In the genomic region with DNA sequence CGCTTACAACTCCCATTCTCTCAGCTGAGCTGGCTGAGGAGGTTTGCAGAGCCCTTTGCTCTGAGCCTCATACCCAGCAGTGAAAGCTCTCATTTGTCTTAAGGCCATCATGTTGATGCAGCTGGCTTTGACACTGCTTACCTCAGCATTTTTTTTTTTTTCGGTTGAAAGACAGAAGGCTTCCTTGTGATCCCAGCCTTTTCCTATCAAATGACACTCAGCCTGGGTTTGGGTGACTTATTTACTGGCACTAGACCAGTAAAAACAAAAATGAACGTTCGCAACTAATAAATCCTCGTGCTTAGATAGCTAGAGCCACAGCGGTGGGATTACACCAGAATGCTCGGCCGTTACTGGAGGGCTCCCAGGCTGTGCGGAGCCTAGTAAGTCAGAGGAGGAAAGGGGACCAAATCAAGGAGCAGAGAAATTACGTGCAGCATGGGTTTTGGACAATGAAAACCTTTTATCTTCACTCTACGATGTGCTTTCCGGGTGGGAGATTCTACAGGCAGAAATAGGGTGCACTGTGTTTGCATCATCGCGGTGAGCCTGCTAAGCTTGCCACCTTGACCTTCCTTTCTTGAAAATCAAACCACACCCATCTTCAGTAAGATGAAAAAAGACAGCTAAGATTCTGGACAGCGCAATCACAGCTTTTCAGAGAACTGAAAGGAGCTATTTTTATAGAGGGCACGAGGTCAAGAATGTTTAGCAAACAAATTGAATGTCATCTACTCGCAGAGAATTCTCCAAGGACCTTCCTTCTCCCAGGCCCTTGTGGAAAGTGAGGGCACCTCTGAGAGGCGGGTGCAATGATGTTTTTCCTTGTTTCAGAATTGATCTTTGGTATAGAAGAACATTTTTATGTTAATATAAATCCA, we compare ENCODE assay signal across 8 mouse cellular contexts.
DNase-seq lines count a peak whose midpoint lies in the region; ATAC-seq lines count a peak whose summit lies in the region.

No protein-coding gene starts in this region.

- peak; percentile 11 for DNase-seq in layer of hippocampus, adult 11-12 months (ENCODE audit: low spot score)
- no peak for DNase-seq in layer of hippocampus, adult 9-10 months (ENCODE audit: low spot score)
- DNase-seq in spleen, postnatal 10 days (ENCODE audit: low spot score in 2 of 2): no peak
- DNase-seq in urinary bladder, postnatal 25 days (ENCODE audit: low spot score): no peak

- peak overlapping the region; percentile 80 for H3K27ac ChIP-seq in forebrain, embryonic 12.5 days
- peak overlapping the region; percentile 70 for H3K27ac ChIP-seq in hindbrain, embryonic 15.5 days (replicated peaks)
- peak overlapping the region; percentile 71 for H3K27ac ChIP-seq in limb, embryonic 15.5 days
- H3K27ac ChIP-seq in neural tube, embryonic 15.5 days (replicated peaks): peak overlapping the region; percentile 81

- H3K36me3 ChIP-seq in forebrain, embryonic 12.5 days (replicated peaks): no peaks in the 10 kb centered on the region
- no peaks in the 10 kb centered on the region for H3K36me3 ChIP-seq in hindbrain, embryonic 15.5 days
- no peaks in the 10 kb centered on the region for H3K36me3 ChIP-seq in limb, embryonic 15.5 days
- H3K36me3 ChIP-seq in neural tube, embryonic 15.5 days: no peaks in the 10 kb centered on the region

- H3K4me2 ChIP-seq in forebrain, embryonic 12.5 days: peak overlapping the region; percentile 27
- peak overlapping the region; percentile 33 for H3K4me2 ChIP-seq in hindbrain, embryonic 15.5 days
- no peak overlapping the region for H3K4me2 ChIP-seq in limb, embryonic 15.5 days
- peak overlapping the region; percentile 40 for H3K4me2 ChIP-seq in neural tube, embryonic 15.5 days

- WGBS in forebrain, embryonic 12.5 days: 29% methylated on average over 18 of the region's 18 CpGs
- 9% methylated on average over 18 of the region's 18 CpGs for WGBS in hindbrain, embryonic 15.5 days
- 30% methylated on average over 18 of the region's 18 CpGs for WGBS in limb, embryonic 15.5 days
- 9% methylated on average over 18 of the region's 18 CpGs for WGBS in neural tube, embryonic 15.5 days

- H3K27me3 ChIP-seq in forebrain, embryonic 12.5 days: no peaks in the 10 kb centered on the region
- no peaks in the 10 kb centered on the region for H3K27me3 ChIP-seq in hindbrain, embryonic 15.5 days
- no peaks in the 10 kb centered on the region for H3K27me3 ChIP-seq in limb, embryonic 15.5 days
- no peaks in the 10 kb centered on the region for H3K27me3 ChIP-seq in neural tube, embryonic 15.5 days (replicated peaks)

- H3K4me3 ChIP-seq in forebrain, embryonic 12.5 days (replicated peaks): no peak overlapping the region
- H3K4me3 ChIP-seq in hindbrain, embryonic 15.5 days: no peak overlapping the region
- no peak overlapping the region for H3K4me3 ChIP-seq in limb, embryonic 15.5 days
- no peak overlapping the region for H3K4me3 ChIP-seq in neural tube, embryonic 15.5 days (replicated peaks)

- peak; percentile 74 for ATAC-seq in forebrain, embryonic 12.5 days (ENCODE audit: low FRiP score)
- ATAC-seq in hindbrain, embryonic 15.5 days (ENCODE audit: low FRiP score, low read depth): peak; percentile 85
- ATAC-seq in limb, embryonic 15.5 days (ENCODE audit: insufficient number of reproducible peaks, low FRiP score, low TSS enrichment, low read depth): no peak
- ATAC-seq in neural tube, embryonic 15.5 days (ENCODE audit: low FRiP score): peak; percentile 82

- peaks cover 19% of the 10 kb centered on the region for H3K4me1 ChIP-seq in forebrain, embryonic 12.5 days
- H3K4me1 ChIP-seq in hindbrain, embryonic 15.5 days (replicated peaks): peaks cover 20% of the 10 kb centered on the region
- peaks cover 15% of the 10 kb centered on the region for H3K4me1 ChIP-seq in limb, embryonic 15.5 days
- peaks cover 16% of the 10 kb centered on the region for H3K4me1 ChIP-seq in neural tube, embryonic 15.5 days

- H3K9me3 ChIP-seq in forebrain, embryonic 12.5 days: no peaks in the 10 kb centered on the region
- no peaks in the 10 kb centered on the region for H3K9me3 ChIP-seq in hindbrain, embryonic 15.5 days
- H3K9me3 ChIP-seq in limb, embryonic 15.5 days: no peaks in the 10 kb centered on the region
- no peaks in the 10 kb centered on the region for H3K9me3 ChIP-seq in neural tube, embryonic 15.5 days (replicated peaks)

- no peak overlapping the region for H3K9ac ChIP-seq in forebrain, embryonic 12.5 days
- H3K9ac ChIP-seq in hindbrain, embryonic 15.5 days: no peak overlapping the region
- H3K9ac ChIP-seq in limb, embryonic 15.5 days: no peak overlapping the region
- H3K9ac ChIP-seq in neural tube, embryonic 15.5 days (replicated peaks): no peak overlapping the region
